ENCODE assay signal across 16 mouse cellular contexts in the genomic region with DNA sequence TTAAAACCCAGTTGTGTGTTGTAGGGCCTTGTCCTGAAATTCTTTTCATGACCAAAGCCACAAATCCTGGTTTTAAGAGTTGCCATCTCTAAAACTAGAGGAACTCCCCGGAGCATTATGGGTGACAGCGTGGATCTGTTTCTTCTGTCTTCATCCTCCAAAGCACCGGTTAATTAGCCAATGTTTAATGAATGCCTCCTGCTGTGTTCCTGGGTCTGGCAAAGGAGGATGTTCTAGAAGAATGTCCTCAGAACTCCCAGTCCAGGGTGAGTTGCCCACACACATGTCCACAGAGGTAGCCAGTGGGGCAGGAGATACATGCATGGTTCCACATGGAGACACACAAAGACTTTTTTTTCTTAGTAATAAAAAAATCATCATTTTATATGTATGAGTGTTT. TPM values are rescaled to one million over a fixed set of nuclear protein-coding genes. Genes with fewer than 3 reads are reported as not detected.
DNase-seq lines count a peak whose midpoint lies in the region; ATAC-seq and TF ChIP-seq lines count a peak whose summit lies in the region.
"Had no signal": no experiment of that assay in that cellular context is flagged by ENCODE, and none has a peak within 500 bp of the region (broad histone marks: within the 10 kb centered on the region; RNA-seq: fewer than 3 reads in every experiment).

No protein-coding gene starts in this region.

- peak overlapping the region; percentile 79 for H3K27ac ChIP-seq in heart, embryonic 13.5 days (replicated peaks)
- no peak overlapping the region for H3K27ac ChIP-seq in heart, adult 2 months
- peak overlapping the region; percentile 76; the same call in 1 of the 2 replicates for H3K27ac ChIP-seq in midbrain, embryonic 10.5 days (replicated peaks)
- H3K27ac ChIP-seq in midbrain, embryonic 16.5 days (ENCODE audit: low read length): no peak overlapping the region
- peak overlapping the region; percentile 89 for H3K27ac ChIP-seq in forebrain, embryonic 13.5 days
- H3K27ac ChIP-seq in neural tube, embryonic 15.5 days (replicated peaks): peak overlapping the region; percentile 81

- H3K9ac ChIP-seq in heart, embryonic 13.5 days: no peak overlapping the region
- no peak overlapping the region for H3K9ac ChIP-seq in heart, adult 2 months (ENCODE audit: low read depth, low read length)
- no peak overlapping the region for H3K9ac ChIP-seq in midbrain, embryonic 16.5 days (ENCODE audit: low read depth, low read length)
- no peak overlapping the region for H3K9ac ChIP-seq in forebrain, embryonic 13.5 days
- H3K9ac ChIP-seq in neural tube, embryonic 15.5 days (replicated peaks): no peak overlapping the region

- H3K4me1 ChIP-seq in heart, embryonic 13.5 days: peaks cover 76% of the 10 kb centered on the region
- H3K4me1 ChIP-seq in heart, adult 2 months (ENCODE audit: control insufficient read depth, insufficient read depth, low read length): peaks cover 6% of the 10 kb centered on the region
- peaks cover 62% of the 10 kb centered on the region for H3K4me1 ChIP-seq in midbrain, embryonic 10.5 days
- H3K4me1 ChIP-seq in midbrain, embryonic 16.5 days (ENCODE audit: control insufficient read depth, insufficient read depth, low read length): peaks cover 14% of the 10 kb centered on the region
- peaks cover 56% of the 10 kb centered on the region for H3K4me1 ChIP-seq in forebrain, embryonic 13.5 days
- H3K4me1 ChIP-seq in neural tube, embryonic 15.5 days: peaks cover 66% of the 10 kb centered on the region

- no peak overlapping the region for H3K4me3 ChIP-seq in heart, embryonic 13.5 days
- H3K4me3 ChIP-seq in heart, adult 2 months: no peak overlapping the region
- no peak overlapping the region for H3K4me3 ChIP-seq in midbrain, embryonic 10.5 days
- no peak overlapping the region for H3K4me3 ChIP-seq in midbrain, embryonic 16.5 days (ENCODE audit: low read depth, low read length)
- no peak overlapping the region for H3K4me3 ChIP-seq in forebrain, embryonic 13.5 days
- no peak overlapping the region for H3K4me3 ChIP-seq in neural tube, embryonic 15.5 days (replicated peaks)

- no peak for DNase-seq in heart, adult 2 months
- no peak for DNase-seq in midbrain, embryonic 10.5 days (ENCODE audit: low spot score)
- no peak for DNase-seq in left cerebral cortex, postnatal 25 days (ENCODE audit: low spot score in 2 of 2)
- DNase-seq: B cell, adult 2 months; cerebellum, adult 8-10 months; embryo, embryonic 11 days; gastrocnemius, postnatal 36 days; heart, postnatal 14 days; kidney, postnatal 10 days had no signal

- no peak for TF ChIP-seq CTCF in heart, adult 2 months (IDR thresholded peaks at IDR 0.05)

- no peaks in the 10 kb centered on the region for H3K36me3 ChIP-seq in heart, embryonic 13.5 days
- peaks cover 9% of the 10 kb centered on the region for H3K36me3 ChIP-seq in heart, adult 2 months (ENCODE audit: control insufficient read depth, insufficient read depth, low read length)
- no peaks in the 10 kb centered on the region for H3K36me3 ChIP-seq in midbrain, embryonic 10.5 days
- H3K36me3 ChIP-seq in midbrain, embryonic 16.5 days (ENCODE audit: control insufficient read depth, insufficient read depth, low read length): no peaks in the 10 kb centered on the region
- H3K36me3 ChIP-seq in forebrain, embryonic 13.5 days (ENCODE audit: poor library complexity, severe bottlenecking): no peaks in the 10 kb centered on the region
- H3K36me3 ChIP-seq in neural tube, embryonic 15.5 days: no peaks in the 10 kb centered on the region
- H3K36me3 ChIP-seq: G1E had no signal

- no peak for TF ChIP-seq POLR2A in heart, adult 2 months (IDR thresholded peaks at IDR 0.05; ENCODE audit: insufficient read depth, low read depth, low read length)

- no peaks in the 10 kb centered on the region; the same call in 1 of the 2 replicates for H3K79me2 ChIP-seq in heart, adult 2 months (replicated peaks; ENCODE audit: control insufficient read depth, insufficient read depth, low read length)

- no peak for ATAC-seq in heart, embryonic 13.5 days (ENCODE audit: extremely low read depth, insufficient number of reproducible peaks, low FRiP score, low TSS enrichment)
- no peak for ATAC-seq in midbrain, embryonic 16.5 days
- ATAC-seq in forebrain, embryonic 13.5 days: no peak
- no peak for ATAC-seq in neural tube, embryonic 15.5 days (ENCODE audit: low FRiP score)
- no peak for ATAC-seq in megakaryocyte progenitor cell, adult 5-6 weeks (replicated peaks; ENCODE audit: poor library complexity)

- 74% methylated on average over 3 of the region's 3 CpGs for WGBS in heart, embryonic 13.5 days
- 85% methylated on average over 3 of the region's 3 CpGs for WGBS in heart, adult 2 months
- 82% methylated on average over 3 of the region's 3 CpGs for WGBS in midbrain, embryonic 10.5 days
- 78% methylated on average over 3 of the region's 3 CpGs for WGBS in midbrain, embryonic 16.5 days
- WGBS in forebrain, embryonic 13.5 days: 73% methylated on average over 3 of the region's 3 CpGs
- WGBS in neural tube, embryonic 15.5 days: 65% methylated on average over 3 of the region's 3 CpGs

- H3K27me3 ChIP-seq in heart, embryonic 13.5 days (replicated peaks): no peaks in the 10 kb centered on the region
- H3K27me3 ChIP-seq in heart, adult 2 months (ENCODE audit: control insufficient read depth, insufficient read depth, low read length): no peaks in the 10 kb centered on the region
- no peaks in the 10 kb centered on the region for H3K27me3 ChIP-seq in midbrain, embryonic 10.5 days (ENCODE audit: low read depth, poor library complexity, severe bottlenecking)
- no peaks in the 10 kb centered on the region for H3K27me3 ChIP-seq in midbrain, embryonic 16.5 days (ENCODE audit: control insufficient read depth, insufficient read depth, low read depth, low read length)
- no peaks in the 10 kb centered on the region for H3K27me3 ChIP-seq in forebrain, embryonic 13.5 days
- no peaks in the 10 kb centered on the region for H3K27me3 ChIP-seq in neural tube, embryonic 15.5 days (replicated peaks)

- TF ChIP-seq EP300 in heart, adult 2 months (IDR thresholded peaks at IDR 0.05; ENCODE audit: insufficient read depth, low read depth, low read length): no peak

- no peaks in the 10 kb centered on the region for H3K9me3 ChIP-seq in heart, embryonic 13.5 days
- H3K9me3 ChIP-seq in midbrain, embryonic 10.5 days (replicated peaks): no peaks in the 10 kb centered on the region
- H3K9me3 ChIP-seq in midbrain, embryonic 16.5 days (replicated peaks; ENCODE audit: control insufficient read depth, low read length, poor library complexity, severe bottlenecking): no peaks in the 10 kb centered on the region
- H3K9me3 ChIP-seq in forebrain, embryonic 13.5 days (replicated peaks): no peaks in the 10 kb centered on the region
- no peaks in the 10 kb centered on the region for H3K9me3 ChIP-seq in neural tube, embryonic 15.5 days (replicated peaks)

- intact Hi-C loops in heart, adult 2 months (cut with DNase I): no loop called here
- intact Hi-C loops in left cerebral cortex, postnatal 25 days (cut with DNase I): no loop called here

- H3K4me2 ChIP-seq in heart, embryonic 13.5 days: no peak overlapping the region
- no peak overlapping the region for H3K4me2 ChIP-seq in midbrain, embryonic 16.5 days (ENCODE audit: low read length)
- peak overlapping the region; percentile 59; the same call in 1 of the 2 replicates for H3K4me2 ChIP-seq in forebrain, embryonic 13.5 days
- H3K4me2 ChIP-seq in neural tube, embryonic 15.5 days: no peak overlapping the region
- H3K4me2 ChIP-seq: liver, embryonic 11.5 days had no signal

RNA-seq across cellular contexts. Expression of a gene that starts 28.2 kb away (rescaled TPM):
- polyA plus RNA-seq in heart, embryonic 13.5 days (2015; fragmentation: Nextera tagmentation; extraction: Ambion mirVana): 15.0 and 16.1 TPM in 2 replicates
- 10 to 100 TPM; 30.1 to 32.9 TPM for total RNA-seq in heart, adult 2 months (2021)
- polyA plus RNA-seq in heart, adult 2 months (2012; rRNA removed): 19.2 and 23.7 TPM in 2 replicates
- 25.1 and 26.1 TPM in 2 replicates for polyA plus RNA-seq in midbrain, embryonic 10.5 days (2016; fragmentation: Nextera tagmentation; extraction: Ambion mirVana)
- 14.5 and 14.6 TPM in 2 replicates for polyA plus RNA-seq in midbrain, embryonic 16.5 days (2015; fragmentation: Nextera tagmentation; extraction: Ambion mirVana)
- polyA plus RNA-seq in forebrain, embryonic 13.5 days (2015; fragmentation: Nextera tagmentation; extraction: Ambion mirVana): 23.7 and 24.7 TPM in 2 replicates
- polyA plus RNA-seq in neural tube, embryonic 15.5 days (2015; fragmentation: Nextera tagmentation; extraction: Ambion mirVana): 16.1 and 17.0 TPM in 2 replicates
- not detected in 2 replicates for total RNA-seq in megakaryocyte progenitor cell, adult 5-6 weeks (2015)
- not detected in 2 replicates for total RNA-seq in megakaryocyte progenitor cell, adult 5-6 weeks (2017)
- total RNA-seq in left cerebral cortex, postnatal 25 days (2021): 10 to 100 TPM; 14.4 to 21.6 TPM
- polyA plus RNA-seq: G1E had no signal

Comparison
In these comparisons a context has a peak if more than half of its experiments do, and no peak if none do; other contexts are left out.
1. H3K27ac ChIP-seq: peak in heart, embryonic 13.5 days (single experiment), midbrain, embryonic 10.5 days (single experiment), forebrain, embryonic 13.5 days (single experiment) and neural tube, embryonic 15.5 days (single experiment); none in heart, adult 2 months (single experiment) and midbrain, embryonic 16.5 days (single experiment).